ENCODE assay signal across 8 mouse cellular contexts in the genomic region with DNA sequence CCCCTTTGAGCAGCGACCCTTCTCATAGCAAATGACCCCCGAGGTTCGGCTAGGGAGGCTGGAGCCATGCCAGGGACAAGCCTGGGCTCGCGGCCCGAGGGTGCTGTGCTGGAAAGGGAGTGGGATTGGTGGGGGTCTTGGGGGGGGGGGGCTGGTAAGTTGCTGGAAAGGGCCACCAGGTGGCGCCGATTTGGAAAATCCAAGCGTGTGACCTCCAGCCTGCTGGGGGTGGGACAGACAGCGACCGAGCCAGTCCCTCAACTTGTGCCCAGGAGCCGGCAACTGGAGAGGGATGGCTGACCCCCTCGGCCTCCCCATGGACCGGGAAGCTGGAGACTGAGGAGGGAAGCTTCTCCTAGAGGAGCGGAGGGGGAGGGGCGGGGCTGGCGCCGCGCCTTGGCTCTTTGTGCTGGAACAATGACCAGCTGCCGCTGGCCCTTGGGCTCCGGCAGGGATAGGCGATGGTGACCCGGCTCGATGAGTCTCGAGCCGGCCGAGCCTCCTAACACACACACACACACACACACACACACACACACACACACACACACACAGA. TPM values are rescaled to one million over a fixed set of nuclear protein-coding genes. Genes with fewer than 3 reads are reported as not detected.
A peak's percentile ranks its signal among the peaks of the same experiment; 100 is the strongest.
DNase-seq lines count a peak whose midpoint lies in the region; ATAC-seq lines count a peak whose summit lies in the region.

No protein-coding gene starts in this region.

- peak overlapping the region; percentile 95 for H3K27ac ChIP-seq in hindbrain, embryonic 15.5 days (replicated peaks)
- no peak overlapping the region for H3K27ac ChIP-seq in macrophage

- no peaks in the 10 kb centered on the region for H3K79me2 ChIP-seq in macrophage (ENCODE audit: inconsistent target)

- H3K4me3 ChIP-seq in hindbrain, embryonic 15.5 days: peak overlapping the region; percentile 70
- peak overlapping the region; percentile 19; the same call in 1 of the 2 replicates for H3K4me3 ChIP-seq in macrophage (ENCODE audit: inconsistent target)

- 0% methylated on average over 18 of the region's 27 CpGs for WGBS in hindbrain, embryonic 15.5 days
- under 1% methylated on average over 24 of the region's 27 CpGs for WGBS in macrophage (ENCODE audit: missing documents)

- H3K4me1 ChIP-seq in hindbrain, embryonic 15.5 days (replicated peaks): peaks cover 69% of the 10 kb centered on the region

- H3K27me3 ChIP-seq in hindbrain, embryonic 15.5 days: no peaks in the 10 kb centered on the region

- H3K9me3 ChIP-seq in hindbrain, embryonic 15.5 days: no peaks in the 10 kb centered on the region

- peak; percentile 72 for ATAC-seq in hindbrain, embryonic 15.5 days (ENCODE audit: low FRiP score, low read depth)
- ATAC-seq in monocyte, adult 5-6 weeks (replicated peaks; ENCODE audit: insufficient number of reproducible peaks, low FRiP score, low TSS enrichment, poor library complexity, severe bottlenecking): no peak

- peak overlapping the region; percentile 86 for H3K4me2 ChIP-seq in hindbrain, embryonic 15.5 days

- peak; percentile 74 for DNase-seq in MN1 (ENCODE audit: low spot score)
- peak; percentile 83 for DNase-seq in cerebellum, adult 8-10 months
- peak; percentile 64 to 66 for DNase-seq in frontal cortex, postnatal 36 days (ENCODE audit: low spot score in 2 of 2)
- peak; percentile 73 to 83 for DNase-seq in left cerebral cortex, adult 8-10 months (ENCODE audit: low spot score in 2 of 2)
- peak; percentile 74 for DNase-seq in right cerebral cortex, postnatal 25 days

- H3K9ac ChIP-seq in hindbrain, embryonic 15.5 days: peak overlapping the region; percentile 71

- H3K36me3 ChIP-seq in hindbrain, embryonic 15.5 days: no peaks in the 10 kb centered on the region
- no peaks in the 10 kb centered on the region for H3K36me3 ChIP-seq in macrophage (ENCODE audit: inconsistent target)

RNA-seq across cellular contexts. Expression of a gene that starts 3.1 kb away (rescaled TPM):
- polyA plus RNA-seq in hindbrain, embryonic 15.5 days (2015; fragmentation: Nextera tagmentation; extraction: Ambion mirVana): 25.4 and 28.7 TPM in 2 replicates
- 10 to 100 TPM; 40.8 to 44.6 (median 43.3) TPM for total RNA-seq in left cerebral cortex, adult 8-10 months (2022)
- 1 to 10 TPM; 1.1 to 9.7 (median 4.8) TPM for total RNA-seq in macrophage (2018; cell fraction: chromatin; rRNA removed)
- 1 to 10 TPM; 1.5 to 5.0 (median 3.4) TPM for total RNA-seq in macrophage (2018; cell fraction: cytosol; rRNA removed)
- 10 to 100 TPM in 5 of 26 experiments, 1 to 10 TPM in 21; 2.2 to 10.8 (median 5.1) TPM for total RNA-seq in macrophage (2018; cell fraction: nucleus; rRNA removed)
- polyA plus RNA-seq in macrophage (2018): 1.4 to 4.7 TPM (median 2.3 TPM) in 3 replicates
- 1.5 TPM in 1 of 3 replicates, not detected in the others for total RNA-seq in monocyte, adult 5-6 weeks (2017)

RNA-seq across cellular contexts. Expression of a gene that starts 11.1 kb away (rescaled TPM):
- 88.6 and 94.7 TPM in 2 replicates for polyA plus RNA-seq in hindbrain, embryonic 15.5 days (2015; fragmentation: Nextera tagmentation; extraction: Ambion mirVana)
- total RNA-seq in left cerebral cortex, adult 8-10 months (2022): 10 to 100 TPM; 37.3 to 43.8 (median 39.8) TPM
- total RNA-seq in macrophage (2018; cell fraction: chromatin; rRNA removed): 10 to 100 TPM in 11 of 26 experiments, 1 to 10 TPM in 11, under 1 TPM in 2, not detected in 2; 0.65 to 18.5 (median 9.4) TPM
- total RNA-seq in macrophage (2018; cell fraction: cytosol; rRNA removed): 10 to 100 TPM; 24.5 to 47.7 (median 38.8) TPM
- total RNA-seq in macrophage (2018; cell fraction: nucleus; rRNA removed): 10 to 100 TPM in 17 of 26 experiments, 1 to 10 TPM in 9; 3.6 to 27.4 (median 10.9) TPM
- 29.1 to 41.9 TPM (median 39.7 TPM) in 3 replicates for polyA plus RNA-seq in macrophage (2018)
- 32.9 to 51.9 TPM (median 38.9 TPM) in 3 replicates for total RNA-seq in monocyte, adult 5-6 weeks (2017)

RNA-seq across cellular contexts. Expression of a gene that starts 11.8 kb away (rescaled TPM):
- 14.1 and 14.8 TPM in 2 replicates for polyA plus RNA-seq in hindbrain, embryonic 15.5 days (2015; fragmentation: Nextera tagmentation; extraction: Ambion mirVana)
- 10 to 100 TPM; 13.2 to 15.1 (median 14.2) TPM for total RNA-seq in left cerebral cortex, adult 8-10 months (2022)
- 10 to 100 TPM in 1 of 26 experiments, 1 to 10 TPM in 24, under 1 TPM in 1; 0.97 to 13.8 (median 3.2) TPM for total RNA-seq in macrophage (2018; cell fraction: chromatin; rRNA removed)
- total RNA-seq in macrophage (2018; cell fraction: cytosol; rRNA removed): 1 to 10 TPM in 25 of 26 experiments, under 1 TPM in 1; 0.96 to 5.9 (median 3.6) TPM
- 10 to 100 TPM in 3 of 26 experiments, 1 to 10 TPM in 23; 1.9 to 12.5 (median 3.6) TPM for total RNA-seq in macrophage (2018; cell fraction: nucleus; rRNA removed)
- polyA plus RNA-seq in macrophage (2018): 3.0 to 4.7 TPM (median 4.3 TPM) in 3 replicates
- 6.8 to 11.9 TPM (median 8.7 TPM) in 3 replicates for total RNA-seq in monocyte, adult 5-6 weeks (2017)

RNA-seq across cellular contexts. Expression of a gene that starts 28.2 kb away (rescaled TPM):
- polyA plus RNA-seq in hindbrain, embryonic 15.5 days (2015; fragmentation: Nextera tagmentation; extraction: Ambion mirVana): 2.6 and 3.2 TPM in 2 replicates
- total RNA-seq in left cerebral cortex, adult 8-10 months (2022): 1 to 10 TPM; 5.5 to 6.2 (median 5.7) TPM
- under 1 TPM in 4 of 26 experiments, not detected in 22; 0.19 to 0.52 (median 0.34) TPM for total RNA-seq in macrophage (2018; cell fraction: chromatin; rRNA removed)
- total RNA-seq in macrophage (2018; cell fraction: cytosol; rRNA removed): not detected
- total RNA-seq in macrophage (2018; cell fraction: nucleus; rRNA removed): under 1 TPM in 4 of 26 experiments, not detected in 22; 0.18 to 0.40 (median 0.28) TPM
- polyA plus RNA-seq in macrophage (2018): not detected in 3 replicates
- total RNA-seq in monocyte, adult 5-6 weeks (2017): not detected in 3 replicates

RNA-seq across cellular contexts. Expression of a gene that starts 28.4 kb away (rescaled TPM):
- 17.3 and 18.9 TPM in 2 replicates for polyA plus RNA-seq in hindbrain, embryonic 15.5 days (2015; fragmentation: Nextera tagmentation; extraction: Ambion mirVana)
- total RNA-seq in left cerebral cortex, adult 8-10 months (2022): 10 to 100 TPM; 16.9 to 22.5 (median 20.0) TPM
- 1 to 10 TPM in 11 of 26 experiments, under 1 TPM in 14, not detected in 1; 0.08 to 2.4 (median 0.87) TPM for total RNA-seq in macrophage (2018; cell fraction: chromatin; rRNA removed)
- total RNA-seq in macrophage (2018; cell fraction: cytosol; rRNA removed): under 1 TPM in 5 of 26 experiments, not detected in 21; 0.03 to 0.09 (median 0.05) TPM
- 1 to 10 TPM in 2 of 26 experiments, under 1 TPM in 22, not detected in 2; 0.11 to 1.5 (median 0.48) TPM for total RNA-seq in macrophage (2018; cell fraction: nucleus; rRNA removed)
- polyA plus RNA-seq in macrophage (2018): 0.04 TPM in 1 of 3 replicates, not detected in the others
- 0.29 to 0.39 TPM in 2 of 3 replicates, not detected in the other for total RNA-seq in monocyte, adult 5-6 weeks (2017)

Comparison
In these comparisons a context has a peak if more than half of its experiments do, and no peak if none do; other contexts are left out.
1. RNA of a gene that starts 3.1 kb away (total RNA-seq): 40.8 to 44.6 TPM in left cerebral cortex, adult 8-10 months; 1.5 TPM in monocyte, adult 5-6 weeks; every median in the first group is over 10 times any median in the second.
2. Peak in every context shown above with its lines, with median percentiles within 50 percentile points of each other: DNase-seq.